Mouse (Mus musculus) heart, adult 10 weeks (tissue): ENCODE data around the gene Magi1. TPM values are rescaled to one million over a fixed set of nuclear protein-coding genes. Genes with fewer than 3 reads are reported as not detected.

ENCODE experiments used
- polyA plus RNA-seq: library from polyadenylated mRNA; stranded (reverse); fragments of 350-450 nt; fragmentation: Illumina TruSeq; extraction: RNeasy Lipid Tissue Mini Kit (QIAGEN cat#74804); gene quantifications from one replicate; pipeline ENCODE4 v1.2.3, GENCODE M21; 2014; ENCODE audit warnings: low read depth, low replicate concordance

The Magi1 gene
- polyA plus RNA-seq, result 7.2 TPM

GRCm38 (mm10) chr6:94283318-94284061, at the start of gene Magi1:
Gene Magi1, minus strand, starts transcription at chr6:94283917.

Other genes with a start within 250 kb of the Magi1 start
- 29.9 TPM for gene Slc25a26, start 216.4 kb upstream of the Magi1 start, polyA plus RNA-seq